Mouse (Mus musculus) brain, embryonic 14.5 days (tissue): ENCODE measurements around the gene Hectd1.

Experiments used
- CTCF ChIP-seq: fragments of 200-500 bp; IDR thresholded peaks from 2 replicates; pipeline ENCODE4 v1.5.1; 2012; ENCODE audit warnings: inconsistent platforms, mild to moderate bottlenecking, moderate library complexity, borderline replicate concordance; ENCODE audit not compliant: insufficient read depth, insufficient read length; ENCODE audit errors: extremely low read depth
- POLR2A ChIP-seq: fragments of 200-500 bp; IDR thresholded peaks from 2 replicates; pipeline ENCODE4 v1.6.1; 2012; ENCODE audit warnings: mild to moderate bottlenecking, inconsistent platforms, borderline replicate concordance; ENCODE audit not compliant: poor library complexity, insufficient read depth, insufficient read length, severe bottlenecking; ENCODE audit errors: extremely low read depth

DNA sequence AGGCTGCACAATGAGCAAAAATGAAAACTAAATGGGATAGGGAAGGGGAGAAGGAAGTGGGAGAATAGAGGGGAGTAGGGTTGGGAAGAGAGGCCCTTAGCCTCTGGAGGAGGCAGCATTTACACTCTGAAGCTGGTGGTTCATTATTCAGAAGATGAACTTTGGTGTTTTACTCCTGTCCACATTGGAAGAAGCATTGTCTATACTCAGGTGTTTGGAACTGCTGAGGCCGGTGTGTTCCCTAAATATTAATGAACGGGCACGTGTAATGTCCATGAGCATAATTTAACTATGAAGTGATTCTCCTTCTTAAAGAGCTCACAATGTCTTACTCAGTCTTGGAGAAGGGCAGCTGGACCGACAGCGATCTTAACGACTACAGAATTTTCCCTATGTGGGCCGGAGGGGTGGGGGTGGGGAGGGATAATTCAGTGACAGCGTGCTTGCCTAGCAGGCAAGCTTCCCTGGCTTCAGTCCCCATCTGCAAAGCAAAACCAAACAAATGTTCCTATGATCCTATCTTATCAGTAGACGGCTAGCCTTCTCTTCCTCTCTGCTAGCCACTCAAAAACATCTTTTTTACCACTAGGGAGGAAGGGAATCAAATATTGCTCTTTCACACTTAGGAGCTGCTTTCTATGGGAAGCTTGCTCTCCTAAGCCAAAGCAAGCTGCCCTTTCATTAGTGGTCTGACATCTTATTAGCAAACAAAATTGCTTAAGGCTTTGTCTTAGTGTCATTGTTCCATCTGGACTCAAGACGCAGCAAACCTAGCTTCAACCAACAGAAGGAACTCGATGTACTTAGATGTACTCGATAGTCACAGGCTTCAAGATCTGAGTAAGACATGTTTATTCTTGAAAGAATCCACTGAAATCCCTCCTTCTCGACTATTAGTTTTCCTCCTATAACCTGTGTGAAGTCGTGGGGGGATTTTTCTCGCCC, 14.5 kb upstream of the Hectd1 start:
- TF ChIP-seq CTCF (no peak), POLR2A (no peak)
